Mouse (Mus musculus): ENCODE data around the gene Rbms3.

GRCm38 (mm10) chr9:117077548-117077947 lies 552.2 kb downstream of the Rbms3 start:
- TF ChIP-seq POLR2A (IDR thresholded peaks at IDR 0.05; ENCODE audit: extremely low read depth, insufficient read depth, low read length) (no peak), CTCF (IDR thresholded peaks at IDR 0.05; ENCODE audit: extremely low read depth, insufficient read depth, low read length) (no peak)

All from cortical plate, adult 2 months (tissue).